Mouse (Mus musculus) embryonic facial prominence, embryonic 14.5 days (tissue): Measurements from ENCODE around the gene Creb3l2. TPM values are rescaled to one million over a fixed set of nuclear protein-coding genes. Genes with fewer than 3 reads are reported as not detected.
A peak's percentile ranks its signal among the peaks of the same experiment; 100 is the strongest.

Experiments
- ATAC-seq: fragments of 200-750 bp; cut with Nextera tagmentation; 2 replicates; pipeline ENCODE4 v1.8.0; 2017; ENCODE audit warnings: low read depth, moderate number of reproducible peaks, moderate TSS enrichment
- DNase-seq: peaks from one replicate; pipeline ENCODE4 v3.0.0-alpha.2; 2015; ENCODE audit warnings: low spot score
- H3K27ac ChIP-seq: fragments of 300-500 bp; sonication (generic); replicated peaks from 2 replicates; pipeline ENCODE4 v1.5.1; 2014; ENCODE audit warnings: low read depth, mild to moderate bottlenecking, low read length, moderate library complexity
- H3K27me3 ChIP-seq: fragments of 300-500 bp; sonication (generic); replicated peaks from 2 replicates; pipeline ENCODE4 v1.6.1; 2014; ENCODE audit warnings: low read length; ENCODE audit not compliant: control insufficient read depth, insufficient read depth
- H3K36me3 ChIP-seq: fragments of 300-500 bp; sonication (generic); 2 replicates; pipeline ENCODE4 v1.6.1; 2014; ENCODE audit warnings: low read length, mixed read lengths; ENCODE audit not compliant: control insufficient read depth, insufficient read depth
- H3K4me1 ChIP-seq: fragments of 300-500 bp; sonication (generic); 2 replicates; pipeline ENCODE4 v1.6.1; 2014; ENCODE audit warnings: antibody characterized with exemption, low read length; ENCODE audit not compliant: control insufficient read depth, insufficient read depth
- H3K4me2 ChIP-seq: fragments of 300-500 bp; sonication (generic); 2 replicates; pipeline ENCODE4 v1.6.1; 2014; ENCODE audit warnings: low read depth, mild to moderate bottlenecking, low read length, moderate library complexity, mixed read lengths
- H3K4me3 ChIP-seq: fragments of 300-500 bp; sonication (generic); 2 replicates; pipeline ENCODE4 v1.5.1; 2014; ENCODE audit warnings: low read depth, mild to moderate bottlenecking, low read length
- H3K9ac ChIP-seq: fragments of 300-500 bp; sonication (generic); 2 replicates; pipeline ENCODE4 v1.6.1; 2014; ENCODE audit warnings: low read depth, mild to moderate bottlenecking, low read length, moderate library complexity, mixed read lengths
- H3K9me3 ChIP-seq: fragments of 300-500 bp; sonication (generic); 2 replicates; pipeline ENCODE4 v1.6.1; 2016; ENCODE audit warnings: low read length; ENCODE audit not compliant: control insufficient read depth
- WGBS: fragments of 180-500 bp; shearing (Covaris S2); extraction: QIAGEN DNeasy Blood & Tissue Kit; methylation state at CpG from one replicate; pipeline ENCODE4 v1.1.7; 2014; 5-methylcytosine and 5-hydroxymethylcytosine counted together
- polyA plus RNA-seq: library from polyadenylated mRNA; unstranded; fragments of >200 nt; fragmentation: Nextera tagmentation; extraction: Ambion mirVana; gene quantifications from 2 replicates; pipeline ENCODE4 v1.2.1, GENCODE M21; 2014

Creb3l2 gene
- 34.5 and 35.3 TPM in 2 replicates for polyA plus RNA-seq

- whole genome bisulfite sequencing = under 1% methylated on average over 33 of the region's 33 CpGs
- Histone ChIP-seq H3K36me3 (peaks cover 7% of the 10 kb centered on the region), H3K27ac (peak within 1 kb of the TSS; percentile 91), H3K27me3 (no peaks in the 10 kb centered on the region), H3K4me3 (peak within 1 kb of the TSS; percentile 89), H3K4me1 (peaks cover 26% of the 10 kb centered on the region), H3K9ac (peak within 1 kb of the TSS; percentile 92), H3K4me2 (peak within 1 kb of the TSS; percentile 90), H3K9me3 (peaks cover 3% of the 10 kb centered on the region; the same call in 1 of the 2 replicates)
- DNase-seq (peak; percentile 100), ATAC-seq (peak; percentile 99)
Measured at GRCm38 (mm10) chr6:37442041-37442667, at the start of gene Creb3l2. Gene Creb3l2 (minus strand): TSS chr6:37442146.

GRCm38 (mm10) chr6:37486502-37486901 is 44.6 kb upstream of the Creb3l2 start:
- no peaks in the 10 kb centered on the region for H3K9me3 ChIP-seq
- no peak for ATAC-seq
- 78% methylated on average over 4 of the region's 4 CpGs for WGBS
- H3K4me3 ChIP-seq = no peak overlapping the region
- no peak overlapping the region for H3K4me2 ChIP-seq
- no peak overlapping the region for H3K27ac ChIP-seq
- no peaks in the 10 kb centered on the region for H3K27me3 ChIP-seq
- H3K36me3 ChIP-seq = no peaks in the 10 kb centered on the region
- no peak overlapping the region for H3K9ac ChIP-seq
- no peak for DNase-seq
- H3K4me1 ChIP-seq = no peaks in the 10 kb centered on the region

- H3K27ac ChIP-seq = no peak overlapping the region
- H3K4me3 ChIP-seq = no peak overlapping the region
- H3K9me3 ChIP-seq = no peaks in the 10 kb centered on the region
- DNase-seq = no peak
- WGBS = 68% methylated on average over 1 of the region's 1 CpGs
- no peak overlapping the region for H3K9ac ChIP-seq
- no peaks in the 10 kb centered on the region for H3K4me1 ChIP-seq
- no peaks in the 10 kb centered on the region for H3K36me3 ChIP-seq
- H3K27me3 ChIP-seq = no peaks in the 10 kb centered on the region
- no peak for ATAC-seq
- no peak overlapping the region for H3K4me2 ChIP-seq
Measured at GRCm38 (mm10) chr6:37484588-37485070, 42.7 kb upstream of the Creb3l2 start.

GRCm38 (mm10) chr6:37483262-37483661 is 41.3 kb upstream of the Creb3l2 start:
- ATAC-seq (no peak), DNase-seq (no peak)
- no peaks in the 10 kb centered on the region for H3K9me3 ChIP-seq
- H3K27ac ChIP-seq = no peak overlapping the region
- H3K9ac ChIP-seq = no peak overlapping the region
- H3K4me3 ChIP-seq = no peak overlapping the region
- no peaks in the 10 kb centered on the region for H3K27me3 ChIP-seq
- H3K36me3 ChIP-seq = no peaks in the 10 kb centered on the region
- WGBS = 57% methylated on average over 5 of the region's 5 CpGs
- no peaks in the 10 kb centered on the region for H3K4me1 ChIP-seq
- H3K4me2 ChIP-seq = no peak overlapping the region

- no peak overlapping the region for H3K4me2 ChIP-seq
- H3K27me3 ChIP-seq = no peaks in the 10 kb centered on the region
- H3K9ac ChIP-seq = no peak overlapping the region
- ATAC-seq = no peak
- WGBS = 68% methylated on average over 3 of the region's 3 CpGs
- H3K27ac ChIP-seq = no peak overlapping the region
- no peak for DNase-seq
- no peaks in the 10 kb centered on the region for H3K9me3 ChIP-seq
- H3K4me3 ChIP-seq = no peak overlapping the region
- no peaks in the 10 kb centered on the region for H3K36me3 ChIP-seq
- no peaks in the 10 kb centered on the region for H3K4me1 ChIP-seq
Measured at GRCm38 (mm10) chr6:37481147-37481546, 39.2 kb upstream of the Creb3l2 start.

GRCm38 (mm10) chr6:37480008-37480407 is 38.1 kb upstream of the Creb3l2 start:
- ATAC-seq (no peak), DNase-seq (no peak)
- no peaks in the 10 kb centered on the region for H3K27me3 ChIP-seq
- no peak overlapping the region for H3K4me2 ChIP-seq
- H3K36me3 ChIP-seq = no peaks in the 10 kb centered on the region
- no peak overlapping the region for H3K9ac ChIP-seq
- no peak overlapping the region for H3K27ac ChIP-seq
- H3K4me3 ChIP-seq = no peak overlapping the region
- H3K4me1 ChIP-seq = no peaks in the 10 kb centered on the region
- no peaks in the 10 kb centered on the region for H3K9me3 ChIP-seq

GRCm38 (mm10) chr6:37478481-37478880 is 36.5 kb upstream of the Creb3l2 start:
- ATAC-seq = no peak

GRCm38 (mm10) chr6:37473674-37474342 is 31.9 kb upstream of the Creb3l2 start:
- H3K9me3 ChIP-seq = peaks cover 4% of the 10 kb centered on the region; the same call in 1 of the 2 replicates

More at GRCm38 (mm10) chr6:37478481-37478880, 36.5 kb upstream of the Creb3l2 start:
- Histone ChIP-seq H3K4me1 (no peaks in the 10 kb centered on the region), H3K4me3 (no peak overlapping the region), H3K9ac (no peak overlapping the region), H3K27me3 (no peaks in the 10 kb centered on the region), H3K27ac (no peak overlapping the region), H3K4me2 (no peak overlapping the region), H3K36me3 (no peaks in the 10 kb centered on the region), H3K9me3 (peaks cover under 1% of the 10 kb centered on the region; the same call in 1 of the 2 replicates)
- DNase-seq = no peak
- WGBS = 94% methylated on average over 2 of the region's 2 CpGs

More at GRCm38 (mm10) chr6:37473674-37474342, 31.9 kb upstream of the Creb3l2 start:
- DNase-seq = no peak
- Histone ChIP-seq H3K4me2 (no peak overlapping the region), H3K36me3 (no peaks in the 10 kb centered on the region), H3K4me1 (no peaks in the 10 kb centered on the region), H3K27ac (no peak overlapping the region), H3K27me3 (no peaks in the 10 kb centered on the region), H3K9ac (no peak overlapping the region), H3K4me3 (no peak overlapping the region)
- WGBS = 80% methylated on average over 4 of the region's 4 CpGs
- no peak for ATAC-seq
